Mouse (Mus musculus): ENCODE results near the gene Zfp503. TPM values are rescaled to one million over a fixed set of nuclear protein-coding genes. Genes with fewer than 3 reads are reported as not detected.

The Zfp503 gene
- polyA plus RNA-seq (2016; fragmentation: Nextera tagmentation; extraction: Ambion mirVana) = 19.4 and 22.4 TPM in 2 replicates

DNA sequence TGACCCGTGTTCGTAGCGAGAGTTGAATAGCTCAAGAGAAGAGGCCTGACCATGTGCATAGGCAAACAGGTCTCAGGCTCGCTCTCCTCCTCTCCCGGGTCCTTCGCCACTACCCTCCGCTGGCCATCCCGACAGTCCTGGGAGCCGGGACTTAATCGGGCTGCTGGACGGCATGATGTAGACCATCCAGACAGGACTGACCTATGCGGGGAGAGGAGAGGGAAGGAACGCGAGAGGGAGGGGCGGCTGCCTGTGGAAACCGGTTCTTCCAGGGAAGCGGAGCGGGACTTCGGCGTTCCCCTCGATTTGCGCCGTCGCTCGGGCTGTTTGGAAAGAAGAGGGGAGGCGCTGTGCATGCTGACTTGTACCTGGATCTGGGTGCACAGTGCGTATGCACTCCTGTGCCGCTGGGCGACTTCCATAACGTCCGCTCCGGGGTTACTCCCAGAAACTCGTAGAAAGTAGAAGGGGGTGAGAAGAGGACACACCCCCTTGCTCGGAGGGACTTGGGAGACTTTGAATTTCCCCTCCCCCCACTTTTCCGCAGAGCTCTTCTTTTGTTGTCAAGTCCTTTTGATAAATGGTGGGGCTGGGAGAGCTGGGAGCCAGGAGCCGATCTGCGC, at the start of gene Zfp503:
Zfp503 (minus strand) TSS at position 311 of the 623 bp plus-strand sequence.
- Histone ChIP-seq H3K9me3 (no peaks in the 10 kb centered on the region), H3K9ac (replicated peaks) (peak within 1 kb of the TSS; percentile 62), H3K4me1 (peaks cover 69% of the 10 kb centered on the region), H3K4me2 (replicated peaks) (peak within 1 kb of the TSS; percentile 89), H3K36me3 (0 out of 2 replicates have a peak, but pooled peaks cover 6% of the 10 kb centered on the region), H3K27me3 (peaks cover 33% of the 10 kb centered on the region), H3K27ac (replicated peaks) (peak within 1 kb of the TSS; percentile 98), H3K4me3 (peak within 1 kb of the TSS; percentile 90)
- ATAC-seq (ENCODE audit: low FRiP score, low read depth) = no peak
- under 1% methylated on average over 37 of the region's 37 CpGs for WGBS

DNA sequence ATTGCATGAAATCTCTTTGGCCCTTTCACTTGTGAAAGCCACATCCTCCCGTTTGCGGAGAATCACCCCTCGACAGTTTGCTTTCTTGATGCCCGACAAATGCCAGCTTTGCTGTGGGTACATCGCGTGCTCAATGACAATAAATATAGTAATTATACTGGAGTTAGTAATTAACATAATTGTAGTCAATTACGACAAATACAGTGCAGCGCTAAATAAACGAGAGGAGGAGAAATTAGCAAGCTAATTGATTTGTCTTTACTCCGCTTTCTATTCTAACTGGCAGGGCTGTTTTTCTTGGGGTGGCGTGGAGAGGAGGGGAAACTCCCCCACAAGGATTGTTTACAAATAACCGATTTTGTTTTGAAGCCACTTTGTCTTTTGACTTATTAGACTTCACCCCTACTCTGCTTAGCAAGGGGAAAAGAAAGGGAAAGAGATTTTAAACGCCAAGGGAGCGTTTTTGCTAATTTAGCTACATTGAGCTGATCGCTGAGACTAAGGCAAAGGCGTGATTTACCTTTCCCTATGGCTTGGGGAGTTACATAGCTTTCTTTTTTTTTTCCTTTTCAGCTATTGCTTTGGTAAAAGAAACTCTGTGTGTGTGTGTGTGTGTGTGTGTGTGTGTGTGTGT, 48.2 kb upstream of the Zfp503 start:
- Histone ChIP-seq H3K36me3 (no peaks in the 10 kb centered on the region), H3K27ac (replicated peaks) (no peak overlapping the region)

DNA sequence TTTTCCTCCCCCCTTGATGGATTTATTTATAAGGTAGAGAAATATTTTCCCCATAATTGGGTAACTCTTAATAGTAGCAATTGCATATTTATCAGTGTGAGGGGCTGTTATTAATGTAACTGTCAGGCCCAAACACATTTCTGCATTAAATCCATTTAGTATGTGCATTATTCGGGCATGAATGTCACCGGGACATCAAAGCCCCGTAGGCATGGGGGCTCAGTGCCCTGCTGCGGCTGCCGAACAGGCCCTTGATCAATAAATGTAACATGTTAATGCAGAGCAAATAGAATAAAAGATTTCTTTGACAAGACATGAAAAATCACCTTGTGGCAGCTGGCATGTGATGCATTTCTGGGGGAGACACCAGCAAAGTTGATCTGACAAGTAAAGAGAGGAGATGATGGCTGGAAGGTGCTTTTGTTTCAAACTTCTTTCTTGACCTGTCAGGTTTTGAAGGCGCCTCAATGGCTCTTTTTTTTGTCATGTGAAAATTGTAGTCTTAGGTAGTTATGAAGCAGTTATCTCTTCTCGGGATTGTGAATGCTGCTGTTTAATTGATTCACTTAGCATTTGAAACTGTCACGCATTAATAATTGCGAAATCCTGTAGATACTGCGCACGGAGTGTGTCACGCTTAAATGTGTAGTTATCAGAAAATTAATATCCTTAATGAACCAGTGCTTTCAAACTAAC, 47.5 kb upstream of the Zfp503 start:
- Histone ChIP-seq H3K4me2 (replicated peaks) (peak overlapping the region; percentile 35), H3K27me3 (peaks cover 19% of the 10 kb centered on the region), H3K9ac (replicated peaks) (no peak overlapping the region), H3K4me1 (peaks cover 39% of the 10 kb centered on the region), H3K9me3 (no peaks in the 10 kb centered on the region), H3K27ac (replicated peaks) (no peak overlapping the region), H3K36me3 (no peaks in the 10 kb centered on the region), H3K4me3 (no peak overlapping the region)
- 39% methylated on average over 12 of the region's 12 CpGs for WGBS
- peak; percentile 48; the same call in 1 of the 2 replicates for ATAC-seq (ENCODE audit: low FRiP score, low read depth)

More for the DNA sequence above, 48.2 kb upstream of the Zfp503 start:
- Histone ChIP-seq H3K9ac (replicated peaks) (no peak overlapping the region), H3K4me2 (replicated peaks) (peak overlapping the region; percentile 35), H3K4me3 (no peak overlapping the region), H3K27me3 (peaks cover 19% of the 10 kb centered on the region), H3K4me1 (peaks cover 39% of the 10 kb centered on the region), H3K9me3 (no peaks in the 10 kb centered on the region)
- no peak for ATAC-seq (ENCODE audit: low FRiP score, low read depth)
- WGBS = 57% methylated on average over 16 of the region's 16 CpGs

DNA sequence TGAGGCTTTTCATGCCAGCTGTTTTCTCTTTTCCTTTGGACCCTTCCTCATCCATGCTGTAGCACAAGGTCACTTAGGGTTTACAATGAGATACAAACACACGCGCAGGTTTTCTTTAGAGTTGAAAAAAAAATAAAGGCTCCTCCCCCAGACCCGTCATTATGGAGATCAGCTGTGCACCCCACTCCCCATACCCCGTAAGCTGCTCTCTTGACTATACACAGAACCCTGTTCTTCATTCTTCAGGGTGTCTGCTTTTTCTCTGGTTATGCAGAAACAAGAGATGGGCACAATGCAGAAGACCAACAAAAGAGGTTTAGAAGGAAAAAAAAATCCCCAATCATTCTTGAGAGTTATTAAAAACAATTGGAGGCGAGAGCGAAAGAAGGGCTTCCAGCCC, 46.9 kb upstream of the Zfp503 start:
- Histone ChIP-seq H3K4me2 (replicated peaks) (peak overlapping the region; percentile 35), H3K4me3 (no peak overlapping the region), H3K4me1 (peaks cover 39% of the 10 kb centered on the region), H3K9ac (replicated peaks) (no peak overlapping the region), H3K27ac (replicated peaks) (no peak overlapping the region), H3K9me3 (no peaks in the 10 kb centered on the region), H3K27me3 (peaks cover 19% of the 10 kb centered on the region), H3K36me3 (no peaks in the 10 kb centered on the region)
- 29% methylated on average over 6 of the region's 6 CpGs for WGBS
- 0 out of 2 replicates have a peak, but pooled peaks have one; percentile 35 for ATAC-seq (ENCODE audit: low FRiP score, low read depth)

DNA sequence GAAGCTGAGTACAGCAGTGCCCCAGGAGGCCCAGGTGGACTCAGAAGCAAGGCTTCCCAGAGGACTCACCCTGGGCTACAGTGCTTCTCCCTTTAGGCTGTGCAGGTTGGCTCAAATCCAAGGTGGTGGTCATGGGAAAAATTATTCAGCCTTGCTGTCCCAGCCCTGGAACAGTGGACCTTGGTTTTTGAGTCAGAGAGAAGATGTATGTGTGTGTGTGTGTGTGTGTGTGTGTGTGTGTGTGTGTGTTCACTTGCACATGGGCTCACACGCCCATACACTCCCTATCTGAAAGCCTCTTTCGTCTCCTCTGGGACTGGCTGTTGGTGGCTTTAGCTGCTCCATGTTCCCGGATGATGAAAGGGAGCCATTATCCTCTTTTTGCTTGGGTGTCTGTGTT, 46.5 kb upstream of the Zfp503 start:
- H3K36me3 ChIP-seq = no peaks in the 10 kb centered on the region
- ATAC-seq (ENCODE audit: low FRiP score, low read depth) = peak; percentile 65; the same call in 1 of the 2 replicates
- H3K9me3 ChIP-seq = no peaks in the 10 kb centered on the region
- 22% methylated on average over 3 of the region's 3 CpGs for WGBS
- peaks cover 16% of the 10 kb centered on the region for H3K27me3 ChIP-seq
- H3K27ac ChIP-seq (replicated peaks) = no peak overlapping the region; the same call in 1 of the 2 replicates
- no peak overlapping the region for H3K9ac ChIP-seq (replicated peaks)
- H3K4me2 ChIP-seq (replicated peaks) = peak overlapping the region; percentile 35
- peaks cover 39% of the 10 kb centered on the region for H3K4me1 ChIP-seq
- H3K4me3 ChIP-seq = no peak overlapping the region

DNA sequence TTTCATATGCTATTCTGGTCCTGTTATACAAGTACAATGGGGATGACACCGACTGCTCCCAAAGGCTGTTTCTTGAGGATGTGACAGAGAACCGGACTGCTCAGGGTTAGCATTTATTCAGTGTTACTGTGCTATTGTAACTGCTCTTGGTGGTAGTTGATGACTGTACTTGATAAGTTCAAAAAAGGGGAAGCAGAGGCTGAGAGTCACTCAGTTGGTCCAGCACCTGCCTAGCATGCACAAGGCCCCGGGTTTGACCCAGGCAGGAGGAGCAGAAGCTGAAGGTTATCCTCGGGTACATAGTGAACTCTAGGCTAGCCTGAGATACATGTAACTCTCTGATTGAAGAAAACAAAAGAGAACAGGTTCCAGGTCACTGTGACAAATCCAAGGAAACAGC, 34.1 kb upstream of the Zfp503 start:
- Histone ChIP-seq H3K4me2 (replicated peaks) (no peak overlapping the region), H3K4me3 (no peak overlapping the region), H3K27me3 (peaks cover 26% of the 10 kb centered on the region), H3K36me3 (no peaks in the 10 kb centered on the region), H3K9ac (replicated peaks) (no peak overlapping the region), H3K27ac (replicated peaks) (no peak overlapping the region), H3K4me1 (peaks cover 10% of the 10 kb centered on the region), H3K9me3 (no peaks in the 10 kb centered on the region)
- ATAC-seq (ENCODE audit: low FRiP score, low read depth) = no peak
- 76% methylated on average over 4 of the region's 4 CpGs for WGBS

DNA sequence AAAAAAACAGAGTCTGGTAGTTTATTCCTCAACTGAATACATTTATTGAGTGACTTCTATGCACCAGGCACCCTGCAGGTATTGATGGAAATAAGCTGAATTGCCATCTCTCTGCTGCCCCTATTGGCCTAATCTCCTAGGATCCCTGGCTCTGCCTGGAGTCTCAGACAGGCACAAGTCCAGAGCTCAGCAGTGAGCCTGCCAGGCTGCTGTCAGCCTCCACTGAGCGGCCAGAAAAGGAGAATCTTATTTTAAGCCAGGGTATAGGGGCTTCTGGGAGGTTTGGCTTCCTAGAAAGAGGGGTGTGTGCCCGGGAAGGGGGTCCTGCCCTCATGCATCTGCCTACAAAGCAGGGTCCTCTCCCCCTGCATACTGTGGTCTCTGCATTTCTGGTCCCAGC, 31.5 kb upstream of the Zfp503 start:
- no peak for ATAC-seq (ENCODE audit: low FRiP score, low read depth)

DNA sequence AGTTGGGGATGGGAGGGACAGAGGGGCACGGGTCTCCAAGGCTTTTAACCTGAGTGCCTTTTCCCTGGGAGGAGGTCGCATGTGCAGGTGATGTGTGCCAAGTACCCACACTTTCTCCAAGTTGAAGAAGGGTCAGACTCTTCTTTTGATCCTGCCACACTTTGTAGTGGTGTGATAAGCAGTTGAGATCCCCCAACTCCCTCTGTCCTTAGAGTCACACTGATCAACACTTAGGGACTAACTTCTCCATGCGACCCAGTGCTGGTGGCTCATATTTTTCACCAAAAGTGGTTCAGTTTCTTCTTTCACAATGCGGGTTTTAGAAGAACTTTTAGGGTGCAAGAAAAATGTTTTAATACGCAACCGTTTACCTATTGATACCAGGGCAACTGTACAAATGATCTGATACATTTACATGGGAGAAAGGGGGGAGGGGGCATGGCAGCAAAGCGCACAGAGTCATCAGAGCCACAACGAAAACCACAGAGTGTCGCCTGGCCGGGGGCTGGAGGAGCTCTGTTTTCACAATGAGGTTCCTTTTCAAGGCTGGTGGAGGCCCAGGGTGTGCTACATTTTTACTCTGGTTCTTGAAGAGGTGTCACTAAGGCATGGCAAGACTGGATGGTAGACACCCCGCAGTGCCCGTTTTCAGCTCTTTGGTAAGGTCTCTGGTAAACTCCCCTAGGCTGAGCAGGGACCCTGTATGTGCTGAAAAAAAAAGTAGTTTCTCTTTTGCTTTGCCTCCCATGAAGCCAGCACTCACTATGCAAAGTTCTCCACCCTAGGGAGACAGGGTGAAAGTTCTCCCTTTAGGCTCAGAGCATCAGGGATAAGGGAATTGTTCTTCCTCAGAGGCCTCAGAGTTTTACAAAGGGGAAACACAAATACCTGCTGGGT, 30.8 kb upstream of the Zfp503 start:
- Histone ChIP-seq H3K27me3 (peaks cover 52% of the 10 kb centered on the region), H3K4me3 (peak overlapping the region; percentile 38), H3K4me1 (peaks cover 10% of the 10 kb centered on the region), H3K36me3 (no peaks in the 10 kb centered on the region), H3K4me2 (replicated peaks) (peak overlapping the region; percentile 76), H3K9me3 (no peaks in the 10 kb centered on the region), H3K27ac (replicated peaks) (no peak overlapping the region), H3K9ac (replicated peaks) (peak overlapping the region; percentile 55)
- ATAC-seq (ENCODE audit: low FRiP score, low read depth) = no peak
- WGBS = 36% methylated on average over 12 of the region's 12 CpGs

More for the DNA sequence above, 31.5 kb upstream of the Zfp503 start:
- WGBS = 7% methylated on average over 2 of the region's 2 CpGs
- Histone ChIP-seq H3K9me3 (no peaks in the 10 kb centered on the region), H3K4me2 (replicated peaks) (no peak overlapping the region), H3K4me3 (no peak overlapping the region), H3K4me1 (peaks cover 10% of the 10 kb centered on the region), H3K27me3 (peaks cover 46% of the 10 kb centered on the region), H3K9ac (replicated peaks) (no peak overlapping the region), H3K27ac (replicated peaks) (no peak overlapping the region), H3K36me3 (no peaks in the 10 kb centered on the region)

DNA sequence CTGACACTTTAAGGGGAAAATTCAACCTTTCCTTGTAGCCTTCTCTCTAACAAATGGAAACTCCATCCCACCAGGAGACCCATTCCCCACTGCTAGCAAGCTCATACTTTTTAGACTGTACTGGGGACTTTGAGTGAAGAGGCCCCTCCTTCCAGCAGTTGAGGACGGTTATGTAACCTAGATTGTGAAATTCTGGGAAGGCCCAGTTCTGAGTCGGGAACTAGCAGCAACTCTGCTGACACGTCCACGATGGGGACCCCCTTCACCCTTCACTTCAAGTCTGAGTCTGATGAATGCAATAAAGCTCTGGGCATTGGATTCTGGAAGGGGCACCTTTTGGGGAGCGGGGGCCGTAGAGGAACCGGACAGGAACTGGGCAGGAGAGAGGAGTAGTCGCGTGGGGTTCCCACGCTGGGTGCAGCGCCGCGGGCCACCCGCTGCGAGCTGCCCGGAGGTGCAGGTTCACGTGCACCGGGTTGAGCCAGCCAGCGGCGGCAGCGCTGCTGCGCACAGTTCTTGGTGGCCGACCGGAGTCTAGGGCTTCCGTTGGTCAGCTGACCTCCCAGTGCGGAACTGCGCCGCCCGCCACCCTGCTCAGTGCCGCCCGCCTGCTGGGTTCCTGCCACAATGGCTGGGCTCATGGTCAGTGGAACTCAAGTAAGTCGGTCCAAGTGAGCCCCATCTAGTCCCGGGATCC, 30.0 kb upstream of the Zfp503 start, which contains the start of gene Lrmda:
Lrmda (plus strand) TSS at position 461 of the 697 bp plus-strand sequence.
- Histone ChIP-seq H3K9me3 (no peaks in the 10 kb centered on the region), H3K36me3 (no peaks in the 10 kb centered on the region), H3K27ac (replicated peaks) (no peak within 1 kb of the TSS), H3K4me1 (peaks cover 10% of the 10 kb centered on the region), H3K9ac (replicated peaks) (peak within 1 kb of the TSS; percentile 55), H3K4me2 (replicated peaks) (peak within 1 kb of the TSS; percentile 76), H3K4me3 (peak within 1 kb of the TSS; percentile 38), H3K27me3 (peaks cover 53% of the 10 kb centered on the region)
- peak; percentile 78 for ATAC-seq (ENCODE audit: low FRiP score, low read depth)
- WGBS = 5% methylated on average over 33 of the region's 33 CpGs

DNA sequence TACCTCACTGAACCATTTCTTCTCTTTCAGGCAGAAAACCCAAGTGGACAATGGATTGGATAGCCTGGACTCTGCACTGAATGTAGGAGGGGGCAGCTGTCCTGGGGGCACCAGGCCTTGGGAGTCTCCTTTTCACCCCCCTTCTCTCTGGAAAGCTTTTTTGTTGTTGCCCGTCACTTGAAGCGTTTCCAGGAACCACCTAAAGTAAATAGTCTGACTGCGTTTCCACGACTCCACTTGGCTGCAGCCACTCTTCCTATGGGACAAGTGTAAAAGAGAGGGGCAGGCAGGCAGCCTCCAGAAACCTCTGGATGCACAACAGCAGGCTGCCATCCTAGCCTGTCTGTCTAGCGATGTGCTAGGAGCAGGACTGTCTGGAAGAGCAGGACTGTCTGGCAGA, 27.6 kb upstream of the Zfp503 start:
- no peak overlapping the region for H3K9ac ChIP-seq (replicated peaks)
- no peaks in the 10 kb centered on the region for H3K36me3 ChIP-seq
- no peak overlapping the region for H3K4me3 ChIP-seq
- no peak overlapping the region for H3K27ac ChIP-seq (replicated peaks)
- no peaks in the 10 kb centered on the region for H3K9me3 ChIP-seq
- peaks cover 55% of the 10 kb centered on the region for H3K27me3 ChIP-seq
- no peak for ATAC-seq (ENCODE audit: low FRiP score, low read depth)
- no peak overlapping the region for H3K4me2 ChIP-seq (replicated peaks)
- H3K4me1 ChIP-seq = peaks cover 10% of the 10 kb centered on the region
- WGBS = 59% methylated on average over 5 of the region's 5 CpGs

DNA sequence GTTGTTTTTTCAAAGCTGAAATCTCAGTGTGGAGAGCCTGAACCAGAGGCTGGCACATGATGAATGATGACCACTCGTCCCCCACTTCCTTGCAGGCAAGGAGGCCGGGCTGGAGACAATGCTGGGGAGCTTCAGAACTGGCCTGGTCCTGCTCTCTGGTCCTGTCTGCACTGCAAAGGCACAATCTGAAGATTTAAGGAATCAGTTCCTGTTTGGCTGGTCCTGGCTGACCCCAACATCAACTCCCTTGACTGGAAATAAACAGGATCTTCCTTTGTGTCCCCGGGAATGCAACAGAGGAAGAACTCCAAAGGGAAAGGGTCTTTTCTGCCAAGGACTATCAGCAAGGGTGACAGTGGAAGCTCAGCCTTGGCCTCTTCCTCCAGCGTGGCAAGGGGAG, 25.4 kb upstream of the Zfp503 start:
- 75% methylated on average over 4 of the region's 4 CpGs for WGBS
- no peak for ATAC-seq (ENCODE audit: low FRiP score, low read depth)
- peaks cover 46% of the 10 kb centered on the region for H3K27me3 ChIP-seq

More for the DNA sequence above, 25.4 kb upstream of the Zfp503 start:
- Histone ChIP-seq H3K4me1 (peaks cover 6% of the 10 kb centered on the region), H3K4me2 (replicated peaks) (no peak overlapping the region), H3K9me3 (no peaks in the 10 kb centered on the region), H3K4me3 (no peak overlapping the region), H3K27ac (replicated peaks) (no peak overlapping the region), H3K36me3 (no peaks in the 10 kb centered on the region), H3K9ac (replicated peaks) (no peak overlapping the region)

Data from midbrain, embryonic 12.5 days (tissue).